Mouse (Mus musculus) layer of hippocampus, adult 11-12 months (tissue): ENCODE data around the gene Gna14.

Source experiments
- DNase-seq: peaks from one replicate; pipeline ENCODE4 v3.0.0; 2022; ENCODE audit warnings: low spot score

The Gna14 gene

DNA sequence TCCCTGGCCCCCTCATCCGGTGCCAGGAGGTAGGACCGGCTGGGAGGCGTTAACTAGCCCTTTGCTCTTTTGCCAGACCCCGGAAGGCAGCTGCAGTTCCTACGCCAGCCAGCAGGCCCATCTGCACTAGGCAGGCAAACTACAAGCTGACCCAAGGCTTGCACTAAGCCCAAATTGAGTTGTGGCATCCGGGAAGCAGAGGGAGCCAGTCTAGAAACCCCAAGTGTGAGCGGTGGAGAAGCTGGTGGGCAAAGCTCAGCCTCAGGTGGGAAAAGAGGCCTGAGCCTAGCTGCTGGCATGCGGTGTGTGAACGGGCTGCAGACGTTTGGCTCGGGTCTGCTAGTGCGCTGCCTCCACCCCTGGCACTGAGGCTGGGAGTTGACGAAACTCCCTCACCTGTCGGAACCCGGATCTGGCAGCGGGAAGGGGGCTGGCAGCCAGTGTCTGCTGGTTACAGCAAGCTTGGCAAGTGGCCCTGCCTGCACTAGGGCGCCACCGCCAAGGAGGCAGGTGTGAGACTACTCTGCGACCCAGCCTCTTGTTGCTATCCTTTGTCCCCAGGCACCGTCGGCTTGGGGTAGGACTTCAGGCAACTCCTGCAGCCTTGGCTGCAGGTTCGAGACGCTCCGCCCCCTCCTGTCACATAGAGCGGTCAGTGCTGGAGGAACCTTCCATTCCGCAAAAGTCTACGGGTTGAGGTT is at the start of gene Gna14:
TSS of gene Gna14 (plus strand) at position 232 of the 701 bp plus-strand sequence.
- DNase-seq = peak; percentile 50

- DNase-seq = no peak
Observed at GRCm38 (mm10) chr19:16386514-16386913, 49.0 kb upstream of the Gna14 start.

DNA sequence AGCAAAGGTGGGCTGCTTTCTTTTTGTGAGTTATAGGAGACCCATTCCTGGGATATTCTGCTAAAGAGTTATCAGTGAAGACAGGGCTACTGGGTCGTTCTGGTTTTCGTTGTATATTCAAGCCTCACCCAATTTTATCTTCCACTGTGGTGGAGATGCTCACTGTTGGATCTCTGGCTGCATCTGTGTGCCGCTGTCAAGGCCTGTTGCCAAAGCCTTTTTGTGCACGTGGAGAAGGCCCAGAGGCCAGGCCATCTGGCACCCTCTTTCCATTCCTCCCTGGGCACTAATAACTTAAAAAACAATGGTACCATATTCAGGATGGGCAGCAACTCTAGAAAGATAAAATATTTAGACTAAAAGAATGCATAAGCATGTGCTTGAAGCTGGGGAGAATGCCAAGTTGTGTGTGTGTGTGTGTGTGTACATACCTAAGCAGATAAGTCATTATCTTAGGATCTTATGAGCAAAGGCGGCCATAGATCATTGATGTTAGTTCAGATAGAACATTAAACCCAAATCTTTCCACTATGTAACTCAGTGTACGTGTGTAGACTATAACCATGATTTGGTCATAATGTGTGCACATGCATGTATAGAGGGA is 45.3 kb upstream of the Gna14 start:
- no peak for DNase-seq

DNA sequence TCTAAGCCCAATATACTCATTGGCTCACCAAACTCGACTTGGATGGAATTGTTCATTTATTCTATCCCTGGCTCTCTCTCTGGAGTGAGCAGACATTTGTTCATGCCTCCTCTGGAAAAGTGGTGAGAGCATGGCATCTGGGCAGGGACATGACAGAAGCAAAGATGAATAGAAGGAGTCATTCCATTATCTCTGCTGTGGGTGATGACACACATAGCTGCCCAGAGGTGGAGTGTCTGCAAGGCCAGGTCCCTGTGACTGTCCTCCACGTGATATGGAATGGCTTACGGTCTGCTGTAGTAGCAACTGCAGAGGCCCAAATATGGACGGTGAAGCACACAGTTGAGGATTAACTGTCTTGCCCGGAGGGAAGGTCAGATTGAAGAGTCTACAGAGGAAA is 41.2 kb upstream of the Gna14 start:
- DNase-seq = no peak

GRCm38 (mm10) chr19:16403101-16403500 is 32.5 kb upstream of the Gna14 start:
- DNase-seq = no peak

DNA sequence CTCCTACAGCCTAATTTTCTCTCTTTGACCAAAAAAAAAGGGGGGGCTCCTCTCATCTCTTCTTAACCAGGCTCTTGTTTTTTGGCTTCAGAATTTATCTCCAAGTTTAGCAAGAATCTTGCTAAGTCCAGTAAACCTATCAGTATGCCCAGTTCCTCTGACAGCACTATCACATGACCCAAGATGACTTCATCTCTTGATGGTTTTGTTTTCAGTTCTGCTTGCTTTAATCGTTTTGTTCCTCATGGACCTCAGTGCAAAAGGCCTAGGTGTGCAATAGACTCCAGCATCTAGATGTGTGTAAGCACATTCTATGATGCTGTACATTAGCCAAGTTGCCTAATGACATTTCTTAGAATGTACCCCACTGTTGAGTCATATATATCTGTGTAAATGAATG is 27.8 kb upstream of the Gna14 start:
- DNase-seq = no peak

DNA sequence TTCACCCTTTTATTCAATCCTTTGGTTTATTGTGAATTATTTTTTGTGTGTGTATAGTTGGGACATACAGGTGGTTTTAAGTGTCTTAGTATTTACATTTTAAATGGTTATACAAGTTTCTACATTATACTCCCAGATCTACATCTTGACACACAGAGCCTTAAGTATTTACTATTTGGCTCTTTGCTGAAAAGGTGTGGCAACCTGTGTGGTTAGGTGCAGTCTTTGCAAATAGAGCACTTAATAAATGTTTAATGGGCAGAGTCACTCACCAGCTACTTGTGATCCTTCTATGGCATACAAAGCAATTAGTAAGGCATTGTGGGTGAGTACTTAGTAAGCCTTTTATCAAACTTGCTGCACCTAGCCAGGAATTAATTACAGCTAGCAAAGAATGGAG is 24.3 kb upstream of the Gna14 start:
- DNase-seq = no peak

GRCm38 (mm10) chr19:16418086-16418663 is 17.4 kb upstream of the Gna14 start:
- DNase-seq = no peak

DNA sequence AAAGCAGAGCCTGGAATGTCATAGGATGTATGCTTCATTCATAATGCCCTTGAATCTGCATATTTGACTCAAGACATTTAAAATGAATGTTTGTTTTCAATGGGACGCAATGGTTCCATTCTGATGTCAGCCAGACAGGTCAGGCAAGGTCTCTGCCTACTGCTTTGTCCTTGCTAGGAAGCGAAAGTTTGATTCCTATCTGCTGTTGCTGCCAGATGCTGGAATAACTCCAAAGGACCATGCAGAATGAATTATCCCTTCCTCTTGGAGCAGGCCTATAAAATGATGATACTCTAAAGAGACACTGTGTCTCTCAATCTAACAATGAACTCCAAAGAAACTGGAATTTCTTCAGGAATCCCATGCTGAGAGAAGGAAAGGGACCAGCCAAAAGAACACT is 10.0 kb upstream of the Gna14 start:
- DNase-seq = no peak

DNA sequence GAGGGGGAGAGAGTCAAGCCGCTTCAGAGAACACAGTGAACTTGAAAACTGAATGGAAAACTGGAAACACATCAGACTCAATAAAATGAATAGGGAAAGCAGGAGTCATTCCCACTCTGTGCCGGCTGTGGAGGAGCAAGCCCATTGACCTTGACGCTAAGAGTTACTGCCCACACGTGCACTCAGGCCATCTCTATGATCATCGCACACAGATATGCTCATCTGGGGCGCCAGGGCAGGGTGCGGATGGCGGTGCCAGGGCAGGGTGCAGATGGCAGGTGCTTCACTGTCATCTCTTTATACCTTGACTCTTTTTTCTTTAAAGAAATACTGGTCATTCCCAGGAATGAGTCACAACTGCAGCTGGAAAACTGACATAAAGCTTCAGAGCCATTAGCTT is 4.2 kb upstream of the Gna14 start:
- no peak for DNase-seq

- no peak for DNase-seq
Observed at GRCm38 (mm10) chr19:16434879-16435278, 683 bp upstream of the Gna14 start.

- DNase-seq = no peak
Observed at GRCm38 (mm10) chr19:16436335-16437169, 990 bp downstream of the Gna14 start.

- no peak for DNase-seq
Observed at GRCm38 (mm10) chr19:16437170-16437483, 1.6 kb downstream of the Gna14 start.

DNA sequence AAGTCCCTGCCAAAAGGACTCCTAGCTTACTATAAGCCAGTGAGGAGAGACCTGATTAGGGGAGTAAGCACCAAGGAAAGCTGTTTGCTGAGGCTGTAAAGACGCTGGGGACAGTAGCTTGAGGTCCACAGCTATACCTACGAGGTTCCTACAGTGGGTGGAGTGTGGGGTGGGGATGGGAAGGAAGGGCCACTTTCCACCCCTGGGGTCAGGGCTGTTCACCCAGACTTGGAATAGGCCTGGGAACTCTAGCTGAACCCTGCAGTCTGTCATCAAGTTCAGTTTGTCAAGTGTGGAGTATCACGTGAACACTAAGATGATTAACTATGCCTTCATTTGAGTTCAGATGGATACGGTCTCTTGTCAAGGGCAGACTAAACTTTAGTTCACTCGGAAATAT is 2.3 kb downstream of the Gna14 start:
- no peak for DNase-seq

- DNase-seq = no peak
Observed at GRCm38 (mm10) chr19:16439278-16439677, 3.7 kb downstream of the Gna14 start.

DNA sequence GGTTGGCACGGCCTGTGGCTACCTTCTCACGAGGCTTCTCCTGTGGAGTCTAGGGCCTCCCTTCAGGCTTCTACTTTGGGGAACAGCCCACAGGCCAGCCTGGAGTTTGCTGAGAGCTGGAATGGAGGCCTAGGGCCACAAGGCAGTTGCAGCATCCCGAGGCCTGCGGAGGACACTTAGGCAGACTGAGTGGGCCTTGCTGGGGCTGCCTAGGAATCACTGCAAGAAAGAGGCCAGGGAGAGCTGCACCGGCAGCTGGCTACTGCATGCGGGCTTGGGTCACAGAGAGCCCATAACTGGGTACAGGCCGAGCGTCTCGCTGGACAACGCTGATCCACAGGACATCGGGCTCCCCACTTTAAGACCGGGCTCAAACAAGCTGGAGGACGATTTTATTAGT is 4.3 kb downstream of the Gna14 start:
- DNase-seq = no peak

DNA sequence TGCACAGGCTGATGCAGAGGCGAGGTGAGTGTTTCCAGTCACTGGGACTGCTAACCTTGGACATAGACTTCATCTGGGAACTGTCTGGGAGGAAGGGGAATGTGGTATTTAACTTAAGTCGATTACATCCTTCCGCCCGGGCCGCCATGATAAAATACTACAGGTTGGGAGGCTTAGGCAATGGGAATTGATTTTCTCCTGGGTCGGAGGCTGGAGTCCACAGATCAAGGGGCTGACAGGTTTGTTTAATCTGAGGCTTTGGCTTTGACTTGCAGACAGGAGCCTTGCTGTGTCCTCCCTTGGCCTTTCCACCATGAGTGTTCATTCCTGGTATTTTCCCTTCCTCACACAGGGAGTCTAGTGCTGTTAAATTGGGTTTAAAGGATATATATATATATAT is 5.8 kb downstream of the Gna14 start:
- no peak for DNase-seq

GRCm38 (mm10) chr19:16443335-16443734 is 7.8 kb downstream of the Gna14 start:
- no peak for DNase-seq

DNA sequence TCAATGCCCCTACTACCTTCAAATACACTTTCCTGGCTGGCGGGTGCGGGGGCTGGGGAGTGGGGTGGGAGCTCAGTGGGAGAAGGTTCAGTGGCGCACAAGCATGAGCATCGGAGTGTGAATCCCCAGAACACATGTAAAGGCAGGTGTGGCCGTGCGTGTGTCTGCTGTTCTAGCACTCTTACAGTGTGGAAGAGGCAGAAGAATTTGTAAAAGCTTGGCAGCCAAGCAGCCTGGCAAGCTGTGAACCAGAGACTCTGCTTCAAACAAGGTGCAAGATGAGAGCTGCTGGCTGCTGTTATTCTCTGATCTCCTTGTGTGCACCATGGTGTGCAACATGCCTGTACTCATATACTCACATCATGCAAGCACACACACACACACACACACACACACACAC is 11.1 kb downstream of the Gna14 start:
- DNase-seq = no peak

DNA sequence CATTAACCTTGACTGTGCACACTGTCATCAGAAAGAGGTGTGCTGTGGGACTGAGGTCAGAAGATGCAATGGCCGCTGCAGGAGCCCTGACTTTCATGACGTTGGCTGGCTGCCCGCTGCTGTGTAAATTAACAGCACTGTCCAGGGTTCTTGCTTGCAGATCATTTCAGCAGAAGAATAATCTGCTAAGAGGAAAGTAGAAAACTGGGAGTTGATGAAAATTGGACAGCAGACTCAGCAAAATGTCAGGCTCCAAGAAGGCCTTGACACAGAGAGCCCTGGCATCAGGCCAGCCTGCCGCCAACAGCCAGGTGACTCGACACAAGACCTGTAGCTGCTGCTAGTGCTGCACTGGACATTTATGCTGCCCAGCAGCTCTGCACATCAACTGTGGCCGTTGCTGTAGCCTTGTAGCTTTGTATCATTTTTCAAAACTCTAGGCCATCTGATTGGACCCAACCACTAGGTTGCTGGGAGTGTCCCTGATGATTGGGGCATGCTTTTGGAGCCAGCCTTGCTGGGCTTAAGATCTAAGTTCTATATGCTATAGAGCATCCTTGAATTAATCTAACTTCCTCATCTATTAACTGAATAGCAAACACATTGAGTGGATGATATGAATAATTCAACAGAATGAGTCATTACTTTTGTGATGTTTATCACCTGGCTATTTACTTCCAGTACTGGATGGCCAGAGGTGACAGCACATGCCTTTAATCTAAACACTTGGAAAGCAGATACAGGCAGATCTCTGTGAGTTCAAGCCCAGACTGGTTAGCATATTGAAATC is 12.5 kb downstream of the Gna14 start:
- no peak for DNase-seq

DNA sequence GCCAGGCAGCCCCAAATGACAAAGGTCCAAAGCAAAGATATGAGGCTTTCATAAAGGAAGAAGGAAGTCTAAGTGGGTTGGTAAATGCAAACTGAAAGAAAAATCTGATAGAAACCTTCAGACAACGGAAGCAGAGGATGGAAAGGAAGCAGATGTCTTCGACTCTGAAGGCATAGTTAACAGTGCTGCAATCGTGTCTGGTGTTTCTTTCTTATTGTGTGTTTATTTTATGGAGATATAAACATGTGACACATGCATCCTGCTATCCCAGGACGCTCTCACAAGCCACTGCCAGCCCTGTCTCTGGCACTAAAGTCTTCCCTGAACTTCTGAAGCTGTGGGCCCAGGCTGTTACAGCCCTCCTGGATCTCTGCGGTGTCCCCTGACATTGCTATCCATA is 13.2 kb downstream of the Gna14 start:
- no peak for DNase-seq

GRCm38 (mm10) chr19:16450824-16451223 is 15.3 kb downstream of the Gna14 start:
- no peak for DNase-seq
